Mouse (Mus musculus) layer of hippocampus, postnatal 10 days (tissue): ENCODE results near the gene Pdk3. TPM values are rescaled to one million over a fixed set of nuclear protein-coding genes. Genes with fewer than 3 reads are reported as not detected.

Source experiments
- DNase-seq, 2 experiments: peaks; one replicate each; pipeline ENCODE4 v3.0.0; 2021; ENCODE audit warnings: low spot score in 2 of 2
- long read RNA-seq: library from polyadenylated mRNA; stranded (forward); transcript quantifications from one replicate; pipeline ENCODE4 v2.0.0, GENCODE M21; 2023
- total RNA-seq, 2 experiments: library from RNA; stranded (reverse); gene quantifications; 2 replicates each; pipeline ENCODE4 v1.2.3; 2021

Gene Pdk3
- total RNA-seq = 10 to 100 TPM; 30.9 to 31.9 TPM
- long read RNA-seq, transcript Pdk3-201 (12 exons, 2,115 nt) = major isoform, 26 of 32 reads
- long read RNA-seq, partial matches to known transcripts = 2 of 32 reads
- long read RNA-seq, other reads (novel, unspliced or antisense) = 3 of 32 reads

GRCm38 (mm10) chrX:93831561-93832336, at the start of gene Pdk3:
Gene Pdk3 (minus strand): TSS chrX:93832201.
- peak; percentile 61 to 79 for DNase-seq

- DNase-seq = no peak
These were observed 45.6 kb upstream of the Pdk3 start for GRCm38 (mm10) chrX:93877634-93878016.

- DNase-seq = no peak
These were observed 45.1 kb upstream of the Pdk3 start for GRCm38 (mm10) chrX:93876981-93877633.

- DNase-seq = no peak
These were observed 31.4 kb upstream of the Pdk3 start for GRCm38 (mm10) chrX:93863393-93863792.

- DNase-seq = no peak
These were observed 30.6 kb upstream of the Pdk3 start for GRCm38 (mm10) chrX:93862525-93863086.

GRCm38 (mm10) chrX:93857756-93858155, 25.8 kb upstream of the Pdk3 start:
- DNase-seq = no peak

GRCm38 (mm10) chrX:93832337-93832884, 410 bp upstream of the Pdk3 start:
- no peak for DNase-seq

- no peak for DNase-seq
These were observed 6.2 kb downstream of the Pdk3 start for GRCm38 (mm10) chrX:93825787-93826186.

GRCm38 (mm10) chrX:93808040-93808439, 24.0 kb downstream of the Pdk3 start:
- no peak for DNase-seq

GRCm38 (mm10) chrX:93793168-93793567, 38.8 kb downstream of the Pdk3 start:
- DNase-seq = peak; percentile 23 to 26

- DNase-seq = no peak
These were observed 42.4 kb downstream of the Pdk3 start for GRCm38 (mm10) chrX:93789562-93789961.

GRCm38 (mm10) chrX:93760770-93761169, 71.2 kb downstream of the Pdk3 start:
- no peak for DNase-seq

GRCm38 (mm10) chrX:93756867-93757455, 75.0 kb downstream of the Pdk3 start:
- DNase-seq = no peak

GRCm38 (mm10) chrX:93755210-93755842, 76.7 kb downstream of the Pdk3 start:
- peak in 1 of 2 experiments; percentile 13 for DNase-seq

- no peak for DNase-seq
These were observed 81.4 kb downstream of the Pdk3 start for GRCm38 (mm10) chrX:93750566-93750965.

- no peak for DNase-seq
These were observed 82.8 kb downstream of the Pdk3 start for GRCm38 (mm10) chrX:93749165-93749564.

- no peak for DNase-seq
These were observed 98.8 kb downstream of the Pdk3 start for GRCm38 (mm10) chrX:93732975-93733748.

- no peak for DNase-seq
These were observed 99.6 kb downstream of the Pdk3 start for GRCm38 (mm10) chrX:93732407-93732806.

GRCm38 (mm10) chrX:93730854-93731253, 101.1 kb downstream of the Pdk3 start:
- no peak for DNase-seq

- DNase-seq = no peak
These were observed 102.5 kb downstream of the Pdk3 start for GRCm38 (mm10) chrX:93729529-93729928.
